Mouse (Mus musculus) neural tube, embryonic 15.5 days (tissue): ENCODE results near the gene Rtl8b. TPM values are rescaled to one million over a fixed set of nuclear protein-coding genes. Genes with fewer than 3 reads are reported as not detected.
A peak's percentile ranks its signal among the peaks of the same experiment; 100 is the strongest.
"Not testable (repeated sequence)": the region's sequence is repeated elsewhere in the genome, so short reads cannot be mapped to it uniquely, and the experiment has no call there.

ENCODE experiments used
- ATAC-seq: fragments of 200-750 bp; cut with Nextera tagmentation; 2 replicates; pipeline ENCODE4 v1.8.0; 2017; ENCODE audit warnings: mild to moderate bottlenecking, moderate TSS enrichment, moderate library complexity; ENCODE audit not compliant: low FRiP score
- H3K27ac ChIP-seq: fragments of 300-500 bp; sonication (generic); replicated peaks from 2 replicates; pipeline ENCODE4 v1.5.1; 2015; ENCODE audit warnings: mild to moderate bottlenecking, inconsistent platforms
- H3K27me3 ChIP-seq: fragments of 300-500 bp; sonication (generic); replicated peaks from 2 replicates; pipeline ENCODE4 v1.6.1; 2015; ENCODE audit warnings: inconsistent platforms
- H3K36me3 ChIP-seq: fragments of 300-500 bp; sonication (generic); 2 replicates; pipeline ENCODE4 v1.6.1; 2015; ENCODE audit warnings: inconsistent platforms
- H3K4me1 ChIP-seq: fragments of 300-500 bp; sonication (generic); 2 replicates; pipeline ENCODE4 v1.6.1; 2015; ENCODE audit warnings: inconsistent platforms
- H3K4me2 ChIP-seq: fragments of 300-500 bp; sonication (generic); 2 replicates; pipeline ENCODE4 v1.6.1; 2015; ENCODE audit warnings: inconsistent platforms, mild to moderate bottlenecking, moderate library complexity
- H3K4me3 ChIP-seq: fragments of 300-500 bp; sonication (generic); replicated peaks from 2 replicates; pipeline ENCODE4 v1.5.1; 2015; ENCODE audit warnings: mild to moderate bottlenecking, inconsistent platforms
- H3K9ac ChIP-seq: fragments of 300-500 bp; sonication (generic); replicated peaks from 2 replicates; pipeline ENCODE4 v1.6.1; 2015; ENCODE audit warnings: mild to moderate bottlenecking, inconsistent platforms
- H3K9me3 ChIP-seq: fragments of 300-500 bp; sonication (generic); replicated peaks from 2 replicates; pipeline ENCODE4 v1.6.1; 2016; ENCODE audit warnings: inconsistent platforms
- WGBS: fragments of 180-500 bp; shearing (Covaris S2); methylation state at CpG from one replicate; pipeline ENCODE4 v1.1.7; 2015; ENCODE audit warnings: mixed read lengths; 5-methylcytosine and 5-hydroxymethylcytosine counted together
- polyA plus RNA-seq: library from polyadenylated mRNA; unstranded; fragments of >200 nt; fragmentation: Nextera tagmentation; extraction: Ambion mirVana; gene quantifications from 2 replicates; pipeline ENCODE4 v1.2.1, GENCODE M21; 2015

Rtl8b gene
- polyA plus RNA-seq, 1 experiment from 2014 or later: 219 TPM

DNA sequence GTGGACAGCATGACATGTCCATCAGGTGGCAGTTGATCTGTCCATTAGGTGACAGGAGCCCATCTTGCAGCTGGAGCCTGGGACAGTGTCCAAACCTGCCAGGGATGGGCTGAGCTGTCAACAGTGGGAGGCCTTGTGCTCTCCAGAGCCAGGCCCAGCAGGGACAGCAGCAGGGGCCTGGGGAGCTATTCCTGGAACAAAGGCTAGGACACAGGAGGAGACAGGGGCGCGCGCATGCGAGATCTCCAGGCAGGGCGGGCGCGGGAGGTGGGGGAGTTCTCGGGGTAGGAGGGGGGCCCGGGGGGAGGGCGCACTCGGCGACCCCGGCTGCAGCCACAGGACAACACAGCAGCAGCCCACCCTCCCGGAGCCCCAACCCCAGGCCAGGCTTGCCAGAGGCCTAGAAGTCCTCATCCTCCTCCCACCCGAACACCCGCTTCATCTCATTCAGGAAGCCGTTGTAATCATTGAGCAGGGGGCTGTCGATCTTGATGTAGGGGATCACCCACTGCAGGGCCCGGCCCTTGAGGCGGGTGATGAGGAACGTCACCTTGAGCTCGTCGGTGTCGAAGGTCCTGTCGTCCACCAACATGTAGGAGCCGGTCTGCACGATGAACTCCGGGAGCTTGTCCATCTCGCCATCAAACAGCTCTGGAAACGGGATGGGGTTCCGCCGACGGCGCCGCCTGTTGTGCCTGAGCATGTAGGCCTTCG is 494 bp downstream of the Rtl8b start:
- no CpG with 5 or more reads among the region's 36 CpGs for WGBS
- not testable (repeated sequence) for H3K4me1 ChIP-seq, H3K9me3 ChIP-seq, H3K27me3 ChIP-seq, H3K36me3 ChIP-seq, H3K27ac ChIP-seq, H3K9ac ChIP-seq
- Histone ChIP-seq H3K4me3 (peak overlapping the region; percentile 34), H3K4me2 (peak overlapping the region; percentile 48)
- peak; percentile 67 for ATAC-seq

DNA sequence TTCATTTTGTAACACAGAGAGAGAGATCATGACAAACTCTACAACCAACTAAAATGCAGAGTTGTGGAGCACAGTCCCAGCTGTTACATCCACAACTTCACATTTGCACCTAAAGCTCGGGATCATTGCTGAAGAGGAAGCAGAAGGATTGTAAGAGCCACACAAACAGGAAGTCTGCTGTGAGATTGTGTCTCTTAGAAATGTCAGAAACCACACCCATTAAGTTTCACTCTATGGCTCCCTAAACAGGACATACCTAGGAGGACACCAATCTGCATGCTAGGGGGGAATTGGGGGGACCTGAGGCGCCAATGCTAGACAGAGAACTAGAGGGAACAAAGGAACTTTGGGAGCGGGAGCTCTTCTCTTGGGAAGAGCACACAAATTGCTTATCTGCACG is 17.3 kb downstream of the Rtl8b start:
- not testable (repeated sequence) for H3K27me3 ChIP-seq, H3K4me3 ChIP-seq, H3K9ac ChIP-seq, H3K9me3 ChIP-seq, H3K4me1 ChIP-seq, H3K4me2 ChIP-seq, ATAC-seq, H3K36me3 ChIP-seq, H3K27ac ChIP-seq
- 70% methylated on average over 4 of the region's 4 CpGs for WGBS

DNA sequence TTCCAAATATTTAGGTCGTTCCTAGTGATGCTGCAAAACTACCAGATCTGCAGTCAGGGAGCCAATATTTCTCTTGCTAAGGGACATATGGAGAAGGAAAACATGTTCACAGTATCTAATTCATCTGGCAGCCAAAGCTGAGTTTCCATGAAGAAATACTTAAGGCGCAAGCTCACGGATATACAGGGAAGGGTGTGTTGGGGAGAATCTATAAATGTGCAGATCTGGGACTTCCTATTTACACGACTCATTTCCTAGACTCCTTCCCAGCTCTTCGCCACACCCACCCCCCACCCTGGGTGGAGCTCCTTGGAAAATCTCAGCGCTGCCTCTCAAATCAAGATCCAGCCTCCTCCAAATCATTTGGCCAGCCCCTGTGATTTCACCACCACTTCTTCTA is 24.3 kb downstream of the Rtl8b start:
- ATAC-seq: no peak
- Histone ChIP-seq H3K4me1 (no peaks in the 10 kb centered on the region), H3K9me3 (no peaks in the 10 kb centered on the region), H3K27me3 (no peaks in the 10 kb centered on the region), H3K9ac (no peak overlapping the region), H3K4me3 (no peak overlapping the region), H3K4me2 (no peak overlapping the region), H3K36me3 (no peaks in the 10 kb centered on the region), H3K27ac (no peak overlapping the region)
- 76% methylated on average over 6 of the region's 6 CpGs for WGBS

DNA sequence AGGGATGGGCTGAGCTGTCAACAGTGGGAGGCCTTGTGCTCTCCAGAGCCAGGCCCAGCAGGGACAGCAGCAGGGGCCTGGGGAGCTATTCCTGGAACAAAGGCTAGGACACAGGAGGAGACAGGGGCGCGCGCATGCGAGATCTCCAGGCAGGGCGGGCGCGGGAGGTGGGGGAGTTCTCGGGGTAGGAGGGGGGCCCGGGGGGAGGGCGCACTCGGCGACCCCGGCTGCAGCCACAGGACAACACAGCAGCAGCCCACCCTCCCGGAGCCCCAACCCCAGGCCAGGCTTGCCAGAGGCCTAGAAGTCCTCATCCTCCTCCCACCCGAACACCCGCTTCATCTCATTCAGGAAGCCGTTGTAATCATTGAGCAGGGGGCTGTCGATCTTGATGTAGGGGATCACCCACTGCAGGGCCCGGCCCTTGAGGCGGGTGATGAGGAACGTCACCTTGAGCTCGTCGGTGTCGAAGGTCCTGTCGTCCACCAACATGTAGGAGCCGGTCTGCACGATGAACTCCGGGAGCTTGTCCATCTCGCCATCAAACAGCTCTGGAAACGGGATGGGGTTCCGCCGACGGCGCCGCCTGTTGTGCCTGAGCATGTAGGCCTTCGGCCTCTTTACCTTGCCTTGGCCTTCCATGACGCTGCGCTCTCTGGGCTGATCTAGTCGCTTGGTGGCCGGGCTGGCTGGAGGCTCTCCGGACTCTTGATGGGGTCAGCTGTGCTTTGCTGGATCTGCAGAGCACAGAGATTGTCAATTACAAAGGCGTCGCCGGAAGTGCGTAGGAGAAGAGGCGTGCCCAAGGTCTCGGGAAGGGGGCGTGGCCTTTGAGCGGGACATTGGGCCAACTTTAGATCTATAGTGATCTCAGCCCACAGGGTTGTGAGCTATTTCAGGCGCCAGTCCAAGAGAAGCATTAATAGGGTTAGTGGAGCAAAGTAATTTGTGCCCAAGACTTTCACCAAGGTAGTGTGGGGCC is 26.9 kb downstream of the Rtl8b start, which contains the start of gene Rtl8a:
Gene Rtl8a, minus strand, starts transcription at position 703 of the 982 bp plus-strand sequence.
- H3K36me3 ChIP-seq, H3K4me1 ChIP-seq, H3K9me3 ChIP-seq, H3K9ac ChIP-seq, H3K27me3 ChIP-seq: not testable (repeated sequence)
- Histone ChIP-seq H3K4me3 (peak within 1 kb of the TSS; percentile 34), H3K4me2 (peak within 1 kb of the TSS; percentile 56), H3K27ac (peak within 1 kb of the TSS; percentile 65)
- 18% methylated on average over 11 of the region's 50 CpGs for WGBS
- peak; percentile 96 for ATAC-seq

DNA sequence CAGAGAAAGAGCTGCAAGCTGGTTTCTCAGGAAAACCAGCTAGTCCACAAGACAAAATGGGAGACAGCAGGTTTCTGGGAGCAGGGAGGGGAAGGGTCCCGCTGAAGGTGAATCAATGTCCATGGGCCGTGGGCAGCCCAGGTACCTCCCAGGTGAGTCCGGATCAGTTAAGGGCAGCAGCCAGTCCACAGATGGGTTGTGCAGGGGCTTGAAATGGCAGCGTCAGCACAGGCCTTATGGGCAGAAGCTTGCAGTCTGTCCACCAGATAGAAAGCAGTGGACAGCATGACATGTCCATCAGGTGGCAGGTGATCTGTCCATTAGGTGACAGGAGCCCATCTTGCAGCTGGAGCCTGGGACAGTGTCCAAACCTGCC is 27.6 kb downstream of the Rtl8b start:
- not testable (repeated sequence) for H3K4me1 ChIP-seq, H3K27ac ChIP-seq, H3K36me3 ChIP-seq, H3K9me3 ChIP-seq, H3K9ac ChIP-seq, H3K27me3 ChIP-seq
- H3K4me2 ChIP-seq: peak overlapping the region; percentile 47
- H3K4me3 ChIP-seq: peak overlapping the region; percentile 31
- 51% methylated on average over 3 of the region's 4 CpGs for WGBS
- ATAC-seq: 0 out of 2 replicates have a peak, but pooled peaks have one; percentile 13

DNA sequence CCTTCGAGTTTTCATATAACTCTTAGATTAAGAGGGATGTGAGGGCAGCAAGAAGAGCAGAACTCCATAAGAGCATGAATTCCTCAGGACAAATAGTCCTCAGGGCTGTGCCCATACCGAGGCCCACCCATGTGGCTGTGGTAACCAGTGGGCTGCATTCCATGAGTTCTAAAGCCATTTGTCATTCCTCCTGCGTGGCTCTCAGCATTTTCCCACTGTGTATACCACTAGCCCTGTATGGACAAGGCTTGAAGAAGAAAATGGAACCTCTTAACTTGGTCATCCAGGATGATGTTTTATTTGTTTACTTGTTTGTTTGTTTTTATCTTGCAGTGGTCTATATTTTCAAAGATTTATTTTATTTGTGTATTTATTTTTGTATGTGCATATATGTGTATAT is 32.1 kb downstream of the Rtl8b start:
- not testable (repeated sequence) for H3K4me2 ChIP-seq, H3K9ac ChIP-seq, H3K36me3 ChIP-seq, H3K9me3 ChIP-seq, H3K27me3 ChIP-seq, ATAC-seq, H3K4me3 ChIP-seq, H3K4me1 ChIP-seq, H3K27ac ChIP-seq
- 55% methylated on average over 3 of the region's 3 CpGs for WGBS

Other genes starting within 250 kb of the Rtl8b start
- gene Etd, start 235.5 kb downstream of the Rtl8b start, polyA plus RNA-seq: not detected in 2 replicates
- gene Rtl8c, start 62.4 kb downstream of the Rtl8b start, polyA plus RNA-seq: 225 and 274 TPM in 2 replicates
- 0.51 TPM in 1 of 2 replicates, not detected in the other for gene Gm14597, start 61.4 kb downstream of the Rtl8b start, polyA plus RNA-seq
- gene Rtl8a, start 26.7 kb downstream of the Rtl8b start, polyA plus RNA-seq: 230 and 281 TPM in 2 replicates
- gene 4930502E18Rik, start 54.4 kb upstream of the Rtl8b start, polyA plus RNA-seq: 0.20 and 0.24 TPM in 2 replicates
- gene 1700013H16Rik, start 87.4 kb upstream of the Rtl8b start, polyA plus RNA-seq: not detected in 2 replicates
- not detected in 2 replicates for gene Zfp36l3, start 106.0 kb upstream of the Rtl8b start, polyA plus RNA-seq
- 0.84 and 1.1 TPM in 2 replicates for gene Xlr, start 127.3 kb upstream of the Rtl8b start, polyA plus RNA-seq